Mouse (Mus musculus): Measurements from ENCODE around the gene Hoxc4.
A peak's percentile ranks its signal among the peaks of the same experiment; 100 is the strongest.

Gene Hoxc4

DNA sequence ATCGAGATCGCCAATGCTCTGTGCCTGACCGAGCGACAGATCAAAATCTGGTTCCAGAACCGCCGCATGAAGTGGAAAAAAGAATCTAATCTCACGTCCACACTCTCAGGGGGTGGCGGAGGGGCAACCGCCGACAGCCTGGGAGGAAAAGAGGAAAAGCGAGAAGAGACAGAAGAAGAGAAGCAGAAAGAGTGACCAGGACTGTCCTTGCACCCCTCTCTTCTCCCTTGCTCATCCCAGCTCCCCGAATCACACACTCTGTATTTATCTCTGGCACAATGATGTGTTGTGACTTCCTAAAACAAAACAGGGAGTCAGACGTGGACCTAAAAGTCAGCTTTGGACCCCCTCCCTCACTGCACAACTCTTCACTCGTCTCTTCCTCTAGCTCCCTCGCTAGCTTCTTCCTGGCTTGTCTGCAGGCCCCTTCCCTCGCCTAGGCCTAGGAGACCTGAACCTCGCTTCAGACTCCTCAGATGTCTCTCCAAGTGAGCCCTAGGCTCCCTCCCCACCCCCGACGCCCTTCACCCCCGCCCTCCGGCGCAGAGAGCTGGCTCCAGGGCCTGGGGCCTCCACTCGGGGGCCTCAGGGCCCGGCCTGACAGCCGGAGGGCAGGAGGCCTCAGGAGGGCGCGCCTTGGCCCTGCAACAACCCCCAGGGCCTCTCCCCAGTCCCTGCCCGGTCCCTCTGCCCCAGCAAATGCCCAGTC lies 7.7 kb upstream of the Hoxc4 start:
- no peak for DNase-seq (ENCODE audit: low read depth, low spot score)

DNA sequence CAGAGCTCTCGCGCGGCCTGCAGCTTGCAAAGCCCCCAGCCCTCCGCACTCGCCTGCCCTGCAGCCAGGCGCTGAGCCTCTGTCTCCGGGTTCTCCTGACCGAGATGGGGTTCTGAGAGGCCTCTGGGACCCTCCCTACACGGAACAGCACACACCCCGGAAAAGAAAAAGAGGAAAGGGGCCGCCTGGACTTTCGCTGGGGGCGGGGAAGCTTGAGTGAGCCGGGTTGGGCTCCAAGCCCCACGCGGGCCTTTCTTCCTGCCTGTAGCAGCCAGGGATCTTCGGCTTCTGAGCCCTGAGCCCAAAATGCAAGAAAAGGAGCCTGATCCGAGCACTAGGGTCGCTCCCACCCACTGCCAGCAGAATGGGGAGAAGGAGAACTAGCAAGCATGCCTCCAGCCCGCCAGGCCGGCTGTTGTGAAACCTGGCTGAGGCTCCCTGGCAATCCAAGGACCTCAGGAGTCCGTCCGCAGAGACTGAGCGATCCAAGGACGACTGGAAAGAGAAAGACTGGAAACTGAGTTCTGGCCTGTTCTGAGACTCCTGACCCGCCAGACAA lies 6.7 kb upstream of the Hoxc4 start:
- no peak for DNase-seq (ENCODE audit: low read depth, low spot score)

- peak; percentile 51 for DNase-seq (ENCODE audit: low read depth, low spot score)
Observed at GRCm38 (mm10) chr15:103013238-103013984, 5.3 kb upstream of the Hoxc4 start.

DNA sequence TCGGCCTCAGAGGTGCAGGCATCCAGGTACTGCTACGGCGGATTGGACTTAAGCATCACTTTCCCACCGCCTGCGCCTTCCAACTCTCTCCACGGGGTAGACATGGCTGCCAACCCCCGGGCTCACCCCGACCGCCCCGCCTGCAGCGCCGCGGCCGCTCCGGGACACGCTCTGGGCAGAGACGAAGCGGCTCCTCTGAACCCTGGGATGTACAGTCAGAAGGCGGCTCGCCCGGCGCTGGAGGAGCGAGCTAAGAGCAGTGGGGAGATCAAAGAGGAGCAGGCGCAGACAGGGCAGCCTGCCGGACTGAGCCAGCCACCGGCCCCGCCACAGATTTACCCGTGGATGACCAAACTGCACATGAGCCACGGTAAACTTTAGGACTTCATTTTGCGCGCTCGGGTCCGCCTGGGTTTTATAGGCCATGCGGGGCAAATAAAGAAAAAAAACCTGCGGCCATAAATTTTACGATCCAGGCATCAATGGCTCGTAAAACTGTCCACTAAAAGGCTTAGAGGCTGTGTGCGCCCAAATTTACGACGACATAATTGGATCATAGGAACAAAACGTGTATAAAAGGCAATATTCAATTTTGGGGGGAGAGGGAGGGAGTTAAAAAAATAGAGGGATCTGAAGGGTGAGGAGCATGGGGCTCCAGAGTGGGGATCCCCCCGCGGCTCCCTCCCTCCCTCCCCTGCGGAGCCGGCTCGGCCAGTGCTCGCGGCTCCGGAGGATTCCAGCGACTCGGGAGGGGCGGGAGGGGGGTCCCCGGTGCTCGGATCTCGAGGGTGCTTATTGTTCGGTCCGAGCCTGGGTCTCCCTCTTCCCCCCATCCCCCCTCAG lies 4.3 kb upstream of the Hoxc4 start:
- DNase-seq (ENCODE audit: low read depth, low spot score), result no peak

DNA sequence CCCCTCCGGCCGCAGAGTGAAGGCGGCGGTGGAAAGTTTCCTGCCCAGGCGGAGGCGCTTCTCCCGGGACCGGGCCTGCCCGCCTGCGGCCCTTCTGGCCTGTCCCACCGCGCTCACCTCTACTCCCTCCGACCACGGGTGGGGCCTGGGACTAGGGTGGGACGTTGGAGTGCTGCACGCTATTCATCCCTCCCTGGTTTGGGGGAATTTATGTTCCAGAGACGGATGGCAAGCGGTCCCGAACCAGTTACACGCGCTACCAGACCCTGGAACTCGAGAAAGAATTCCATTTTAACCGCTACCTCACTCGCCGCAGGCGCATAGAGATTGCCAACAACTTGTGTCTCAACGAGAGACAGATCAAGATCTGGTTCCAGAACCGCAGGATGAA lies 3.7 kb upstream of the Hoxc4 start:
- no peak for DNase-seq (ENCODE audit: low read depth, low spot score)

GRCm38 (mm10) chr15:103015406-103016166 lies 3.1 kb upstream of the Hoxc4 start:
- no peak for DNase-seq (ENCODE audit: low read depth, low spot score)

GRCm38 (mm10) chr15:103020899-103021418 lies 2.2 kb downstream of the Hoxc4 start:
- no peak for DNase-seq (ENCODE audit: low read depth, low spot score)

- DNase-seq (ENCODE audit: low read depth, low spot score), result no peak
Observed at GRCm38 (mm10) chr15:103021544-103021943, 2.8 kb downstream of the Hoxc4 start.

- DNase-seq (ENCODE audit: low read depth, low spot score), result no peak
Observed at GRCm38 (mm10) chr15:103024131-103024530, 5.4 kb downstream of the Hoxc4 start.

DNA sequence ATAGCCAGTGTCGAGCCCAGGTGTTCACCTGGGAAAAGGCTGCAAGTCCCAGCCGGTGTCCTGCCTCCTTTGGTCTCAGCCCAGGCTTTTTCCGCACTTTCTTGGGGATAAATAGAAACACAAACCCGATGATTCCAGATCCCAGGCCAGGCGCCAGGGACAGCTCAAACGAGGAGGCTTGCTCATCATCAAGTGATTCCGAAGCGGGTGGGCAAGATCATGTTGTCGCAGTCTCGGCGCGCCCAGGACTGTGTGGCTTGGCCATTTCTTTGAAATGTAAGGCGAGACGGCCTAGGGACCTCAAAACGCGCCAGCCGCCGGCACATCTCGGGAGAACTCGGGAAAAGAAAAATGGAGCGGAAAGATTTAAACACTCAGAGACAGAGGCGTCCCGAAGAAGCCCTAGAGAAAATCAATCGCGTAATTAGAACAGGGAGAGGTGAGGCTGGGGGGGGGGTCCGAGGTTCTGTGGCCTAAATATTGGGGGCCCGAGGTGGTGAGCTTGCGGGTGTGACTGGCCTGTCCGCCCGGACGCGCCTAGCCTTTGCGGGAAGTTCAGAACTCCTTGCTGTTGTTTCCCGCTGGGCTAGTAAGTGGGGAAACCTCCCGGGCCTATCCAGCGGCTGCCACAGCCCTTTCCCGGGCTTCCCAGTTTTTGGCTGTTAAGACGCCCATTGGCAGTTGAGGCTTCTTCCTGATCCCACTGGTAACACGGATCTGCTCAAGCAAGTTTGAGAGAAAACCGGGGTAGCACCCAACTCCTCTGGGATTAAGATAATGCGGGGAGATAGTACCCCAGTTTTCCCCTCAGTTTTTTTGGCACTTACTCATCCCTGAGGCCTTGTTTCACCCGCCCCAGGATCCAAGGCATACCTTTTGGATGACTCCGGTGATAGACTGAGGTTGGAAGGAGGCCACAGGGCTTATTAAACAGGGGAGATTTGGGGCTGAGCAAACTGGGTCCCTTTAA lies 8.8 kb downstream of the Hoxc4 start:
- DNase-seq (ENCODE audit: low read depth, low spot score), result no peak

DNA sequence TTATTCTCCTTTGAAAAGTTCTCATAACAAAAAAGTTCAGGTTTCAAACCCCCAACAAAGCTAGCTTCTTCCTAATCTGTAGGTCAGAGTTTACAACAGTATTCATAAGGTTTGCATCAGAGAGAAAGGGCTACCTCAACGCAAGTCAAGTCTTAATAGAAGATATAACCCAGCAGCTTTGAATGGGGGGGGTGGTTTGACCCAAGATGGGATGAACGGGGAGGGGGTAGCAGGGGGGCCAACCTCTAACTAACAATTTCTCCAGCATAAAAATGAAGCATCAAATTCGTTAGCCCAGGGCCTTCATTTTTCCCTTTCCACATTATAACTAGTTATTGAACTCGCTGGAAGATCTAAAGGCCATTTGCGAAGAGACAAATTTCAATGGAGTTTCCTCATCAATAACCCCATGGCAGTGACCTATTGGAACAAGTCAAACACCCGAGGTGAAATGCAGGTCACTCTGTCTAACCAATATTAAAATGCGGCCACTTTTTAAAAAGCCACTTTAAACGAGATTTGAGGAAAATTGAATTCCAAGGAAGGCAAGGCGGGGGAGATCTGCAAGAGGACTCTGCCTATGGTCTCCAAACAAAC lies 10.3 kb downstream of the Hoxc4 start:
- no peak for DNase-seq (ENCODE audit: low read depth, low spot score)

GRCm38 (mm10) chr15:103030142-103030541 lies 11.4 kb downstream of the Hoxc4 start:
- DNase-seq (ENCODE audit: low read depth, low spot score), result no peak

- no peak for DNase-seq (ENCODE audit: low read depth, low spot score)
Observed at GRCm38 (mm10) chr15:103032167-103032566, 13.4 kb downstream of the Hoxc4 start.

DNA sequence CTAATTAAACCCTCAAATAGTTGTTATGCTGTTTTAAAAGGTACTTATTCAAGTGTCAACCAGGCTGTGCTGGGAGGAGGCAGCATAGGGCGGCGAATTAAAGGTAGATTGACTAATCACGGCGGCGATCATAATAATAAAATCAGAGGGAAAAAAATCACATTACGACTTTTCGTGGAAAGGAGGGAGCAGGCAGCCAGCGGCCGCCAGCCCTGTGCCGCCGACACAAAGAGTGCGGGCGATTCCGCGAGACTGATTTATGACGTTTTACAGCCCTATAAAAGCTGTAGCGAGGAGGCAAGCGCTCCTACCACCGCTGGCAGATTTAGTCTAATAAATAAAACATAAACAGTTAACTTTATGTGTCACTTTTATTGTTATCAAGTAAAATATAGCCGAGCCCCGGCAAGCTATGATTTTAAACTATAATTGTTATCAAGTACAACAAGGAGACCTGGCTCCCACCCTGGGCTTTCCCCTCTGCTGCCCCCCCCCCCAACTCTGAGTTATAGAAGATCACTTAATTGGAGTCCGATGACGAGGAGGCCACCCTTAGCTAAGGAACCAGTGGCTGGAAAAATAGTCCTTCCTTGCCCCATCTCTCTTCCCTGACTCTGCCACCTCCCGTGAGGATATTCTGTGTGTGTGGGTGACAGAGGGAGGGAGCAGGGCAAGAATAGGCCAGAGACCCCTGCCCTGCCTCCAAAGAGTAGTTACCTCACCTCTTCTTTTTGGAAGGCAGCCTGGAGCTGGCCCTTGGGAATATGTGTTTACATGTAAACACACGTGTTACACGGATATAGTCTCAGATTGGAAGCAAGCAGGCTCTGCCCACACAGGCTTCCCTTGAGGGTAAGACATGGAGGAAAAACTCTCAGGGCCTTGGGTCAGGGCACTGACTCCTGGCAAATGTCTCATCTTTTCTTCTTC lies 14.2 kb downstream of the Hoxc4 start:
- no peak for DNase-seq (ENCODE audit: low read depth, low spot score)

DNA sequence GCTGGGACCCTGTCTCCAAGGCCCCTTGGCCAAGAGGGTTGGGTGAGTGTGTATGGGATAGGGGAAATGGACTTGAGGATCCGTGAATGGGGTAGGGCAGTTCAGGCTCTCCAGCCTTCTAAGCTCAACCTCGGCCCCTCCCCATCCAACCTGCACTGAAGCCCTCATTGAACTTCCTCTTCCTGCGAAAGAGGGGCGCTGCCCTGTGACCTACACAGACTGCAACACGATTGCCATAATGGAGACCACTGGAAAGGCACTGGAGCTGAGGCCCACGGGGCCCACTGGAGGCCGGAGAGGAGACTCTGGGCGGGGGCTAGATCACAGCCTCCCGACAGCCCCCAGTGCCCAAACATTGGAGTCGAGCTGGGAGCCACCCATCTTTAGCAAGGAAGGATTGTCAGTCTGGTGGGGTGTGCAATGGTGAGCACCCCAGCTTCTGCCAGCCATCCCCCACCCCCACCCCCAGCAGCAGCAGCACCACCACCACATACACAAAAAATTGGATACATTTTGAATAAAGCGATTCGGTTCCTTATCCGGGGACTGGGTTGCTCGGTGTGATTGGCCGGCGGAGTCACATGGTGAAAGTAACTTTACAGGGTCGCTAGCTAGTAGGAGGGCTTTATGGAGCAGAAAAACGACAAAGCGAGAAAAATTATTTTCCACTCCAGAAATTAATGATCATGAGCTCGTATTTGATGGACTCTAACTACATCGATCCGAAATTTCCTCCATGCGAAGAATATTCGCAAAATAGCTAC lies 15.5 kb downstream of the Hoxc4 start:
- DNase-seq (ENCODE audit: low read depth, low spot score), result peak; percentile 87

DNA sequence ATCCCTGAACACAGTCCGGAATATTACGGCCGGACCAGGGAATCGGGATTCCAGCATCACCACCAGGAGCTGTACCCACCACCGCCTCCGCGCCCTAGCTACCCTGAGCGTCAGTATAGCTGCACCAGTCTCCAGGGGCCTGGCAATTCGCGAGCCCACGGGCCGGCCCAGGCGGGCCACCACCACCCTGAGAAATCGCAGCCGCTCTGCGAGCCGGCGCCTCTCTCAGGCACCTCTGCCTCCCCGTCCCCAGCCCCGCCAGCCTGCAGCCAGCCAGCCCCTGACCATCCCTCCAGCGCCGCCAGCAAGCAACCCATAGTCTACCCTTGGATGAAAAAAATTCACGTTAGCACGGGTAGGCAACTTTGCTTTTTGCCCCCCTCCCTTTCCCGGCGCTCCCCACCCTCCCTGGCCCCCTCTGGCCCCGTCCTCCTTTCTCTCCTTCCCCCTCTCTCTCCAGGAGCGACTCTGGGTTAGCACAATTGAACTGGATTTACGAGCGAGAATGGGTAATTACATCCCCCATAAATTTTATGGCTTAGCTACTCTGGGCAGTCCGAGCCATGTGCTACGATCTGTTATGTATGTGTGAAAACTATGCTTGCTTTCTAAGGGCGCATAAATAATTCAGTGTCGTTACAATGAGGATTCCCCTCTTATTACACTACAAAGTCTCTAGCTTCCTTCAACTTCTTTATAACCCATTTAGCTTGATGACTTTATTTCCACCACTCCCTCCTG lies 16.2 kb downstream of the Hoxc4 start:
- no peak for DNase-seq (ENCODE audit: low read depth, low spot score)

DNA sequence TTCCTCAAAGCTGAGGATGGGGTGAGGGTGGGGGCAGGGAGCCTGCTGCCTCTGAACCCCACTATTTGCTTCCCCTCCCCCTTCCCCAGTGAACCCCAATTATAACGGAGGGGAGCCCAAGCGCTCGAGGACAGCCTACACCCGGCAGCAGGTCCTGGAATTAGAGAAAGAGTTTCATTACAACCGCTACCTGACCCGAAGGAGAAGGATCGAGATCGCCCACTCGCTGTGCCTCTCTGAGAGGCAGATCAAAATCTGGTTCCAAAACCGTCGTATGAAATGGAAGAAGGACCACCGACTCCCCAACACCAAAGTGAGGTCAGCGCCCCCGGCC lies 16.8 kb downstream of the Hoxc4 start:
- DNase-seq (ENCODE audit: low read depth, low spot score), result peak; percentile 60

All from A20 (cell line).